Mouse (Mus musculus) ES-Bruce4 (cell line): ENCODE data around the gene App.

Experiments
- CTCF ChIP-seq: IDR thresholded peaks from one replicate; pipeline ENCODE4 v1.8.1; 2011; ENCODE audit warnings: low read depth, low read length
- EP300 ChIP-seq: IDR thresholded peaks from 2 replicates; pipeline ENCODE4 v1.6.1; 2011; ENCODE audit warnings: low read depth, low read length; ENCODE audit not compliant: insufficient read depth
- POLR2A ChIP-seq: IDR thresholded peaks from one replicate; pipeline ENCODE4 v1.8.1; 2011; ENCODE audit warnings: low read length; ENCODE audit not compliant: insufficient read depth

- no peak for TF ChIP-seq EP300
- no peak for TF ChIP-seq POLR2A
- TF ChIP-seq CTCF = no peak
Observed at GRCm38 (mm10) chr16:85019273-85019672, 154.3 kb downstream of the App start.
